Mouse (Mus musculus) forebrain, embryonic 12.5 days (tissue): Measurements from ENCODE around the gene Dtl. TPM values are rescaled to one million over a fixed set of nuclear protein-coding genes. Genes with fewer than 3 reads are reported as not detected.
A peak's percentile ranks its signal among the peaks of the same experiment; 100 is the strongest.

Experiments used
- ATAC-seq: fragments of 200-750 bp; cut with Nextera tagmentation; 2 replicates; pipeline ENCODE4 v1.8.0; 2017; ENCODE audit warnings: moderate TSS enrichment; ENCODE audit not compliant: low FRiP score
- H3K27ac ChIP-seq: fragments of 300-500 bp; sonication (generic); 2 replicates; pipeline ENCODE4 v1.5.1; 2016; ENCODE audit warnings: mild to moderate bottlenecking
- H3K27me3 ChIP-seq: fragments of 300-500 bp; sonication (generic); 2 replicates; pipeline ENCODE4 v1.6.1; 2016; ENCODE audit warnings: mild to moderate bottlenecking
- H3K36me3 ChIP-seq: fragments of 300-500 bp; sonication (generic); replicated peaks from 2 replicates; pipeline ENCODE4 v1.6.1; 2016; ENCODE audit warnings: mild to moderate bottlenecking
- H3K4me1 ChIP-seq: fragments of 300-500 bp; sonication (generic); 2 replicates; pipeline ENCODE4 v1.6.1; 2016
- H3K4me2 ChIP-seq: fragments of 300-500 bp; sonication (generic); 2 replicates; pipeline ENCODE4 v1.6.1; 2016; ENCODE audit warnings: mild to moderate bottlenecking, moderate library complexity
- H3K4me3 ChIP-seq: fragments of 300-500 bp; sonication (generic); replicated peaks from 2 replicates; pipeline ENCODE4 v1.5.1; 2016; ENCODE audit warnings: mild to moderate bottlenecking
- H3K9ac ChIP-seq: fragments of 300-500 bp; sonication (generic); 2 replicates; pipeline ENCODE4 v1.6.1; 2016; ENCODE audit warnings: mild to moderate bottlenecking
- H3K9me3 ChIP-seq: fragments of 300-500 bp; sonication (generic); 2 replicates; pipeline ENCODE4 v1.6.1; 2016
- WGBS: fragments of 180-500 bp; shearing (Covaris S2); methylation state at CpG from one replicate; pipeline ENCODE4 v1.1.7; 2016; 5-methylcytosine and 5-hydroxymethylcytosine counted together
- polyA plus RNA-seq: library from polyadenylated mRNA; unstranded; fragments of >200 nt; fragmentation: Nextera tagmentation; extraction: Ambion mirVana; gene quantifications from 2 replicates; pipeline ENCODE4 v1.2.1, GENCODE M21; 2016

Dtl gene
- polyA plus RNA-seq, 1 experiment from 2014 or later, result 77.3 TPM

DNA sequence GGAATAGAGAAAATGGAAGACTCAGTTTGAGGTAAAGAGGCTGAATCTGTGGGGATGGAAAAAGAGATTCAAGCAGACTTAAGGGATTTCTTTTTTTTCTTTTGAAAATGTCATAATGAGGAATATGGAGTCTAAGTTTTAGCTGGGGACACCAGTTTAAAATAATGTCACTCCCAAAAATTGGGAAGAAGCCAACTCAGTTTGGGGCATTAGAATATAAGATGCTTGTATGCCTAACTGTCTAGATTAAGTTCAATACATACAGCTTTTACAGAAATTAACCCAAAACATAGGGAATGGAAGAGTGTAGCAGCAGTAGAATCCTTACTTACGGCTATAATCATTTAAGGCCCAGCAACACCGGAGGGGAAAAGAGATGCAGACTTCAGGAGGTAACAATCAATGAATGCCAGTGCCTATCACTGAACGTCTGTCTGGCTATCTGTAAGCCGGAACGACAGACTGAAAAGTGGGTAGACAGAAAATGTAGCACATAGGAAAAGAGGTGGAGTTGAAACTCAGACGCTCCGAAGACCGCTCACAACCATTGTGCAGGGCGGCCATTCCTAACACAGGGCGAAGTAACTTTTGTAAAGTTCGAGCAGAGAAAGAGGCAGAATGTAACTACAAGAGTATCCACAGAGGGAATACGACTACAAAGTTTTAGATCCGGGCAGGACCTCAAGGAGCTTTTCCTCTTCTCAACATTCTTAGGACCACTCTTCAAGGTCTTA is 1.3 kb downstream of the Dtl start:
- Histone ChIP-seq H3K9ac (peak overlapping the region; percentile 78), H3K9me3 (no peaks in the 10 kb centered on the region), H3K36me3 (peaks cover 12% of the 10 kb centered on the region), H3K27ac (peak overlapping the region; percentile 89; the same call in 1 of the 2 replicates), H3K27me3 (no peaks in the 10 kb centered on the region), H3K4me1 (peaks cover 37% of the 10 kb centered on the region), H3K4me2 (peak overlapping the region; percentile 63), H3K4me3 (peak overlapping the region; percentile 85)
- 2% methylated on average over 13 of the region's 13 CpGs for WGBS
- ATAC-seq, result no peak

DNA sequence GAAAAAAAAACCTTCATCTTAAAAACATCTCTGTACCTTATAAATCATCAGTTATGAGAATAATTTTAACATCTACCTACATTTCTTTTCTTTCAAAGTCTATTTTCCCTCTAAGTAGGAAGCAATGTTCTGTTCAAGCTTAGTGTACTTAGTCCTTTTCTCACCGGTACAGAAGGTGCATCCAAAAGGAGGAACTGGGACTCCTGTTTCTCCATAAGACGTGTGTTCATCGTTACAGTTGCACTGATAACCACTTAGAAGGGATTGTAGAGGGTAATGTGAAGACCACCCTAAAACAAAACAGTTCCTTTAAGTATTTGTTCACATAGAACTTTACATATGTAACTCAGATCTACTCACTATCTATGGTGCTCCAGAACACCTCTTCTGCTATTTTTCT is 4.9 kb downstream of the Dtl start:
- H3K9me3 ChIP-seq, result no peaks in the 10 kb centered on the region
- WGBS, result 90% methylated on average over 3 of the region's 3 CpGs
- H3K27ac ChIP-seq, result no peak overlapping the region
- no peak for ATAC-seq
- peaks cover 24% of the 10 kb centered on the region for H3K36me3 ChIP-seq
- H3K27me3 ChIP-seq, result no peaks in the 10 kb centered on the region
- H3K9ac ChIP-seq, result no peak overlapping the region
- no peak overlapping the region for H3K4me2 ChIP-seq
- H3K4me3 ChIP-seq, result no peak overlapping the region
- peaks cover 16% of the 10 kb centered on the region for H3K4me1 ChIP-seq

GRCm38 (mm10) chr1:191569625-191570024 is 5.7 kb downstream of the Dtl start:
- no peak overlapping the region for H3K27ac ChIP-seq
- no peaks in the 10 kb centered on the region for H3K9me3 ChIP-seq
- H3K9ac ChIP-seq, result no peak overlapping the region
- H3K4me1 ChIP-seq, result peaks cover 14% of the 10 kb centered on the region
- no peaks in the 10 kb centered on the region for H3K27me3 ChIP-seq
- no peak for ATAC-seq
- no peak overlapping the region for H3K4me2 ChIP-seq
- WGBS, result 93% methylated on average over 2 of the region's 2 CpGs
- H3K4me3 ChIP-seq, result no peak overlapping the region
- peaks cover 24% of the 10 kb centered on the region for H3K36me3 ChIP-seq

DNA sequence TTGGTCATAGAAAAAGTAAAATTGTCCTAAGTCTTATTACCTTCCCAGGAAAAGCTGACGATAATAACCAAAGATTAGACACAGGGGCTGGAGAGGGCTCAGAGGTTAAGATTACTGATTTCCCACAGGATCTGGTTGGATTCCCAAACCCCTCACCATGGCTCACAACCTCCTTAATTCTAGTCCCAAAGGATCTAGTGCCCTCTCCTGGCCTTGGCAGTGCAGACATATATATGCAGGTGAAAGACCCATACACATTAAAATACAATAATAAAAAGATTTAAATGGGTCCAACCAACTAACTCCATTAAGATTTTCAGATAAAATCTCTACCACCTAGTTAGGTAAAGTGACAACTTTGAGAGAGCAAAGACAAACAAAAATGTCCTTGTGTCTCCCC is 7.5 kb downstream of the Dtl start:
- peaks cover 4% of the 10 kb centered on the region for H3K4me1 ChIP-seq
- no peak overlapping the region for H3K4me2 ChIP-seq
- WGBS, result 91% methylated on average over 1 of the region's 1 CpGs
- H3K9ac ChIP-seq, result no peak overlapping the region
- peaks cover 24% of the 10 kb centered on the region for H3K36me3 ChIP-seq
- no peak for ATAC-seq
- no peak overlapping the region for H3K4me3 ChIP-seq
- no peak overlapping the region for H3K27ac ChIP-seq
- no peaks in the 10 kb centered on the region for H3K27me3 ChIP-seq
- no peaks in the 10 kb centered on the region for H3K9me3 ChIP-seq

DNA sequence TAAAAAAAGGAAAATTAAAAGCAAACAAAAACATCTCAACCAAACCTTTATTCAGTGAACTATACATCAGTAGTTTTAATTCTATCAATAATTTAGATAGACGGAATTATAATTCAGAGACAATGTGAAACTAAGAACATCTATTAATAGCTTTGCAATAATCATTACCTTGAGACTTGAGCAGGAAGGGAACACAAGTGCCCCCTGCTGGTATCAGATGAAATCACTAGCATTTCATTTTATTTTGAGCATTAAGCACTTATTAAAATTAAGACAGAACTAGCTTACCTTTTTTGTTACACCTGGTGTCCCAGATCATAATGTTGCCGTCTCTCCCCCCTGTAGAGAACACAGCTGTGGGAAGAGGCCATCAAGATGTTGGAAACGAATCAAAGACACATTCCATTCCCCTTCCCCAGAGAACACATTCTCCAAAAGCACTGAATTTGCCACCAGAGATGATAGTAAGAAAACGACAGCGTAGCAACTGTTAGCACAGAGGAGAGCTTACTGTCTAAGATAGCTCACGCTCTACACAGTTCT is 12.4 kb downstream of the Dtl start:
- Histone ChIP-seq H3K9ac (no peak overlapping the region), H3K27ac (no peak overlapping the region), H3K9me3 (no peaks in the 10 kb centered on the region), H3K36me3 (peaks cover 37% of the 10 kb centered on the region), H3K4me1 (no peaks in the 10 kb centered on the region), H3K4me3 (no peak overlapping the region), H3K27me3 (no peaks in the 10 kb centered on the region), H3K4me2 (no peak overlapping the region)
- no peak for ATAC-seq
- WGBS, result 74% methylated on average over 6 of the region's 6 CpGs

DNA sequence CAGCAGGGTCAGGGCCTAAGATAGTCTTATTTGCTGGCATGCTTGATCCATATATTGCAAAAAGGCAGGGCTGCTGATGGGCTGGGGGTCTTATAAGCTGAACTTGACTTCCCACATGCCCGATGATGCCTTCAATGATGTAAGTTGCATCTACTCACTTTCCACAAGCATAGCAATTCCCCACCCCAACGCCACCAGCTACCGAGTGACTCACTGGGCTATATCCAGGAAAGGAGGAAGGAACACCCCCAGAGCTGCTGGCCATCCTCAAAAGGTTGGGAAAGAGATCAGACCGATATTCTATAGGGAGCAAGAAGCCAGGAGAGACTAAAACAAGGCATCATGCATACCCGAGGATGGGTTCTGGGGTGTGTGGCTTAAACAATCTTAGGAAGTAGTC is 15.6 kb downstream of the Dtl start:
- Histone ChIP-seq H3K27ac (no peak overlapping the region), H3K9ac (no peak overlapping the region), H3K4me3 (no peak overlapping the region), H3K4me2 (no peak overlapping the region), H3K36me3 (peaks cover 51% of the 10 kb centered on the region), H3K9me3 (no peaks in the 10 kb centered on the region), H3K4me1 (no peaks in the 10 kb centered on the region), H3K27me3 (no peaks in the 10 kb centered on the region)
- no peak for ATAC-seq
- 91% methylated on average over 5 of the region's 5 CpGs for WGBS

DNA sequence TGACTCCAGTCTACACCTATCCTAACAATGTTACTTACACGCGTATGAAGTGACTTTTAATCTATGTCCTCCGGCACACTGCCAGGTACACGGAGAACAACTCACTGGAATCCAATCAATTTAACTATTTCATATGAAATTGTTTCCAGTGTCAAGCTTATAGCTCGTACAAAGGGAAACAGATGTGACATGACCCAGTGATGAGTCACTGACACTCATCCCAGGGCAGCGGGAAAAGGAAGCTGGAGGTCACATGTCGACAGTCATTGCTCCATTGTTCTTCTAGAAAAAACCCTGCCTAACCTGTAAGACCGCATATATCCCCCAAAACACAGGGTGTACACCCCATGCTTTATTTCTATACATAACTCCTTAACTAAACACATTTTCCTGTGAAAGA is 18.2 kb downstream of the Dtl start:
- Histone ChIP-seq H3K4me3 (no peak overlapping the region), H3K4me2 (no peak overlapping the region), H3K36me3 (peaks cover 67% of the 10 kb centered on the region), H3K9me3 (no peaks in the 10 kb centered on the region), H3K4me1 (no peaks in the 10 kb centered on the region), H3K27ac (no peak overlapping the region), H3K9ac (no peak overlapping the region), H3K27me3 (no peaks in the 10 kb centered on the region)
- 89% methylated on average over 8 of the region's 8 CpGs for WGBS
- ATAC-seq, result no peak

DNA sequence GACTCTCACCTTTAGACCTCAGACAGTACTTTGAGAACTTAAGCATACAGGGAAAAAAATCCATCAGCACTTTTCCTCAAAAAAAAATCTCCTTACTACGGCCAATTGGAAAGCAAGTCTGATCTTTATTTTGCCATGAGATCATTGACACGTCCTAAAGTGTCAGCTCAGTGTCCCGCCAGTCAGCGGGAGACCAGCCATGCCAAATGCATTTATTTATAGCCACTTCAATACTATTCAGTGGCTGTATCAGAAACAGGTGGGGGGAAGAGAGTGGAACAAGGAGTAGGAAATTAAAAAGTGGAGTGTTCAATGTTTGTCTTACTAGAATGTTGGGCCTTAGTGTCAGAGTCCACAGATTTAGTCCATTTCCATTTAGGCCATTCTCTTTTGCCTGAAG is 24.6 kb downstream of the Dtl start:
- Histone ChIP-seq H3K9me3 (no peaks in the 10 kb centered on the region), H3K27ac (no peak overlapping the region), H3K27me3 (no peaks in the 10 kb centered on the region), H3K4me2 (no peak overlapping the region), H3K4me1 (no peaks in the 10 kb centered on the region), H3K36me3 (peaks cover 50% of the 10 kb centered on the region), H3K9ac (no peak overlapping the region), H3K4me3 (no peak overlapping the region)
- 83% methylated on average over 4 of the region's 4 CpGs for WGBS
- no peak for ATAC-seq

DNA sequence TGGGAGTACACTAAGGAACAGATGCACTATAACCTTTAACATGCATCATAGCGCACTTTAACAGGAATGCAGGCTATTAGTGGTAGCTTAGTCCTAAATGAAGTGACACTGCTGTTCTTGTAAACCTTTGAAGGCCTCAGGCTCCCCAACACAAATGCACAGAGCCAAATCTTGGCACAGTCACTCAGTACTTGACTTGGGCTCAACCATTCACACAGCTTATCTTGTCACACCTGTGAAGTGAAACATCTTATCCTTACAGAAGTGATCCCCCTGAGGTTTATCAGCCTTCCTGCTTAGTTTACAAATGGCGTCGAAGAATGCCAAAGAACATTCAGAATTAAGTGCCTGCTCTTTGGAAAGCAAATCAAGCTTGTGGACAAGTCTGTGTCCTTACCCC is 31.6 kb downstream of the Dtl start:
- no peak for ATAC-seq
- H3K9ac ChIP-seq, result no peak overlapping the region
- no peaks in the 10 kb centered on the region for H3K9me3 ChIP-seq
- H3K36me3 ChIP-seq, result peaks cover 76% of the 10 kb centered on the region
- no peak overlapping the region for H3K4me2 ChIP-seq
- no peaks in the 10 kb centered on the region for H3K27me3 ChIP-seq
- H3K27ac ChIP-seq, result no peak overlapping the region
- WGBS, result 96% methylated on average over 3 of the region's 3 CpGs
- H3K4me1 ChIP-seq, result no peaks in the 10 kb centered on the region
- H3K4me3 ChIP-seq, result no peak overlapping the region

GRCm38 (mm10) chr1:191541619-191542018 is 33.7 kb downstream of the Dtl start:
- Histone ChIP-seq H3K4me2 (no peak overlapping the region), H3K4me3 (no peak overlapping the region), H3K4me1 (no peaks in the 10 kb centered on the region), H3K27ac (no peak overlapping the region), H3K27me3 (no peaks in the 10 kb centered on the region), H3K9ac (no peak overlapping the region), H3K36me3 (peaks cover 64% of the 10 kb centered on the region), H3K9me3 (no peaks in the 10 kb centered on the region)
- WGBS, result 87% methylated on average over 4 of the region's 4 CpGs
- no peak for ATAC-seq

DNA sequence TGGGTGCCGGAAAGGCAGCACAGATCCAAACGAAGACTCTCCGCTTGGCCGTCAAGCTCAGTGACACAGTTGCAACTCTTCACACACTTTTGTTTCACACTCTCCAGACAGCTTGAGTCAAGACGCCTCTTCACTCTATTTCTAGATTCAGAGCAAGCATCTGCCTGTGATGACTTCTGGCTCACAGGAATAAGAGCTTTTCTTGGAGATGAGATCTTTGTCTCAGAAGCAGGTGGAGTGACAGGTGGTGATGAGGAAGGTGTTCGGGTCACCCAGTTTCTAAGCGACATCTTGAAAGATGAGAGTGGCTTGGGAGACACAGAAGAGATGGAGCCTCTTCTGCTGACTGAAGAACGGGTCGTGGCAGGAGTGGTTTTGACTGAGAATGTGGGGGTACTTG is 34.3 kb downstream of the Dtl start:
- Histone ChIP-seq H3K9me3 (no peaks in the 10 kb centered on the region), H3K27me3 (no peaks in the 10 kb centered on the region), H3K9ac (no peak overlapping the region), H3K4me1 (no peaks in the 10 kb centered on the region), H3K36me3 (peaks cover 60% of the 10 kb centered on the region), H3K27ac (no peak overlapping the region), H3K4me2 (no peak overlapping the region), H3K4me3 (no peak overlapping the region)
- ATAC-seq, result no peak
- 94% methylated on average over 9 of the region's 9 CpGs for WGBS

DNA sequence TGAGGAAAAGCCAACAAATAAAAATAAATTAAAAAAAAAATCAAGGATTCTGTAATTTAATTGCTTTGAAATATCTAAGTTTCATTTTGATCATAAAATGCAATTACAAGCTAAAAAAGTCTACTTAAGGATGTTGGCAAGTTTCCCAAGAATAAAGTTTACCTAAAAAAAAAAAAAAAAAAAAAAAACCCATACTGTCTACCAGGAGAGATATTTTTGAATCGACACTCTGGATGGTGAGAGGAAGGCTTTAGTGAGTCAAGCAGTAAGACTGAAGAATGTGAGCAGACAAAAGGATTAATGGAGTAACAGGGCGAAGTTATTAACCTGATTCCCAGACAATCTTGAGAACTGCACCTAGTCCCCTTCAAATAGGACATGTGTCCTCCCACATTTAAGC is 35.0 kb downstream of the Dtl start:
- H3K4me3 ChIP-seq, result no peak overlapping the region
- H3K27ac ChIP-seq, result no peak overlapping the region
- WGBS, result 83% methylated on average over 2 of the region's 2 CpGs
- H3K9me3 ChIP-seq, result no peaks in the 10 kb centered on the region
- no peak overlapping the region for H3K4me2 ChIP-seq
- peaks cover 56% of the 10 kb centered on the region for H3K36me3 ChIP-seq
- no peak overlapping the region for H3K9ac ChIP-seq
- H3K27me3 ChIP-seq, result no peaks in the 10 kb centered on the region
- ATAC-seq, result no peak
- no peaks in the 10 kb centered on the region for H3K4me1 ChIP-seq

DNA sequence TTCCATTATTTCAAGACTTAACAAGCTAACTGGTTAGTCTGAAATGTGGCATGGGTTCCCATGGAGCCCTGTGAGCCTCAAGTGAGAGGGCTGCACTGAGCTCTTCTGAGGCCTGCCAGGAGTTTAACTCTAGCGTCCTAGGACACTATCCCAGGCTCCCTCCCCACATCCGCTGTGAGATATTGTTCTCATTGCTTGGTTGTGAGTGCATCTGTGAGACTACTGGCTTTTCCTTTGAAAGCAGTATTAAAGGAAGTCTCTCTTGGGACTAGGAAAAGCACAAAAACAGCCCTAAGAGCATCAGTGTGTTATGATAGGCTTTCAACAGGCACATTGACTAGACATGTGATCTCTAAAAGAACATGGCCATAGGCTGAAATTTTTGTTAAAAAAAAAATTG is 40.4 kb downstream of the Dtl start:
- ATAC-seq, result no peak
- Histone ChIP-seq H3K36me3 (peaks cover 23% of the 10 kb centered on the region), H3K9me3 (no peaks in the 10 kb centered on the region), H3K4me3 (no peak overlapping the region), H3K4me2 (no peak overlapping the region), H3K4me1 (no peaks in the 10 kb centered on the region), H3K27ac (no peak overlapping the region), H3K9ac (no peak overlapping the region), H3K27me3 (no peaks in the 10 kb centered on the region)
- WGBS, result 50% methylated on average over 2 of the region's 2 CpGs
